Mouse (Mus musculus) T-cell, adult 2 months (primary cell): ENCODE results near the gene Cyth1.

Experiments used
- DNase-seq: peaks from one replicate; pipeline ENCODE4 v3.0.0; 2022; ENCODE audit warnings: low spot score

Cyth1 gene

DNA sequence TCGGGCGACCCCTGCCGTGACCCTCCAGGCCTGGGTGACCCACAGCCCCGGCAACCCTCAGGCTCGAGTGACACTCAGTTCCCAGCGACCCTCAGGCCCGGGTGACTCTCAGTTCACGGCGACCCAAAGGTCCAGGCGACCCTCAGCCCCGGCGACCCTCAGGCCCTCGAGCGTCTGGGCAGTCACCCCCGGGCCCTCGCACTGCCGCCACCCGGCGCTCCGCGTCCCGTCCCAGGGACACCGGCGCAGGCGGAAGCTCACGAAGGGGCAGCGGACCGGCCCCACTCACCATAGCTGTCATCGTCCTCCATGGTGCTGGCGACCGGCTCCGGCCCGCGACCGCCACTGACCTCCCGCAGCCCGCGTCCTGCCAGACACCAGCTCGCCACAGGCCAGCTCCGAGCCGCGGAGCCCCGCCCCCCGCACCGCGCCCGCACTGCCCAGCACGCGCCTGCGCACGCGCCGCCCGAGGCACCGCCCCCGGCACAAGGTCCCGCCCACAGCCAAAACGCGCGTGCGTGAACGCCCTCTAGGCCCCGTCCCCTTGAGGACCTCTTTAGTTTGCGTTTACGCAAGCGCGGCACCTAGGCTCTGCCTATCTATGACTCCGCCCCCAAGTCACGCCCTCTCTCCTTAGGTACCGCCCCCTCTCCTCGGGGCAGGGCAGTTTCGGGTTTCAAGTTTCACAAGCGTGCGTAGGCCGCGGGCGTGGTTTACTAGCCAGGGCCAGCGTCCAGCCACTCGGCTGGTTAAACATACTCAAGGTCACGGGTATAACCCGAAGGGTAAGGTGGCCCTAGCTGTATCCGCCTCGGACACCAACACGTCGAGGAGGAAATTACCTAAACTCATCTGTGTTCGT, at the start of gene Cyth1:
Gene Cyth1 (minus strand): TSS at position 443 of the 862 bp plus-strand sequence.
- peak; percentile 99 for DNase-seq

DNA sequence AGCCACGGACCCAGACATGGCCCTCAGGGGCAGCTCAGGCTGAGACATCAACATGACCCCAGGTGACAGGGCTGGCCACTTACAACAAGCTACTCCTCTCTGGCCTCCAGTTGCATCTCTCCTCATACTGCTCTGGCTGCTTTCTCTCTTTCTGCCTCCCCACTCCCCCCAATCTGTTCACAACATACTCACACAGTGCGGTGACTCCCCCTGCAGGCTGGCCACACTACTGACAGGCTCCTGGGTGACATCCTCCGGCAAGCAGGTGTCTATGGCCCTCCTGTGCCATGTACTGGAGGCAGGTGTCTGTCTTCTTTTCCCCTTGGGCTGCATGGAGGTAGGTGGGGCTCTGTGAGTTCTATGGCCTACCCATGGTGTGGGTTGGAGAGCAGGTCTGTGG, 49.6 kb upstream of the Cyth1 start:
- DNase-seq = no peak

DNA sequence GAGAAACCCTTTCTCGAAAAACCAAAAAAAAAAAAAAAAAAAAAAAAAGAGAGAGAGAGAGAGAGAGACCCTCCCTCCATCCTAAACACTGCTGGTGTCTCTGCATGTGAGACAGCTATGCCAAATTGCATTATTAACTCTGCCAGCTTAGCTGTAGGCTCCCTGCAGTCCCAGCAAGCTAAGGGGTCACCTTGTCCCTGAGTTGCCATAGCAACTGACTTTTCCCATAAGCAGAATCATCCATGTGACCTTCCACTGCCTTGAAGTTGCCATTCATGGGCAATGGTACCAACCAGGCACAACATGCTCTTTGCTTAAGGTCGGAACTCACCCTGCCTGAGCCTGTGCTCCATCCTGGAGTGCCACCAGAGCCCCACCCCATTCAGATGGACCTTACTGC, 46.6 kb upstream of the Cyth1 start:
- DNase-seq = no peak

- no peak for DNase-seq
These were observed 44.3 kb upstream of the Cyth1 start for GRCm38 (mm10) chr11:118292671-118293070.

- peak; percentile 100 for DNase-seq
These were observed 41.9 kb upstream of the Cyth1 start, which contains the start of gene Usp36 for GRCm38 (mm10) chr11:118289999-118290889. Usp36 (minus strand) TSS chr11:118290244.

GRCm38 (mm10) chr11:118289562-118289961, 41.2 kb upstream of the Cyth1 start:
- no peak for DNase-seq

GRCm38 (mm10) chr11:118289037-118289511, 40.7 kb upstream of the Cyth1 start:
- DNase-seq = peak; percentile 16

- DNase-seq = no peak
These were observed 39.2 kb upstream of the Cyth1 start for GRCm38 (mm10) chr11:118287573-118287972.

GRCm38 (mm10) chr11:118286434-118286833, 38.0 kb upstream of the Cyth1 start:
- no peak for DNase-seq

- DNase-seq = no peak
These were observed 37.4 kb upstream of the Cyth1 start for GRCm38 (mm10) chr11:118285791-118286190.

GRCm38 (mm10) chr11:118280218-118280617, 31.8 kb upstream of the Cyth1 start:
- DNase-seq = no peak

DNA sequence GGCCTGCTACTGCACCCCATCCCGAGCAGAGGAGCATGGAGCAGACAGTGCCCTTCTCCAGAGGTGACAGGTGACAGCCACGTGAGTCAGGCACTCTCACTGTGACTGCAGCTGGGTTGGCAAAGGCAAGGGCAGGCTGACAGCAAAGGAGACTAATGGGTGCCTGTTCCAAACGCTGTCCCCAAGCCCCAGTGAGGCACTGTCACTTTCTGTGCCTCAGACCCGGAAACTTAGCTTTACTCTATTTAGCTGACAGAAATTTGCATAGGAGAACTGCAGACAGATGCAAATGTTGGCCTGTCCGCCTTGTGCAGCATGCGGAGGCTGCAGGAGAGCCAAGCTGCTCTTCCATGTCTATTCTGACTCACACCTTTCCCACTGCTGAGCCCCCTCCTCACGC, 27.9 kb upstream of the Cyth1 start:
- DNase-seq = no peak

DNA sequence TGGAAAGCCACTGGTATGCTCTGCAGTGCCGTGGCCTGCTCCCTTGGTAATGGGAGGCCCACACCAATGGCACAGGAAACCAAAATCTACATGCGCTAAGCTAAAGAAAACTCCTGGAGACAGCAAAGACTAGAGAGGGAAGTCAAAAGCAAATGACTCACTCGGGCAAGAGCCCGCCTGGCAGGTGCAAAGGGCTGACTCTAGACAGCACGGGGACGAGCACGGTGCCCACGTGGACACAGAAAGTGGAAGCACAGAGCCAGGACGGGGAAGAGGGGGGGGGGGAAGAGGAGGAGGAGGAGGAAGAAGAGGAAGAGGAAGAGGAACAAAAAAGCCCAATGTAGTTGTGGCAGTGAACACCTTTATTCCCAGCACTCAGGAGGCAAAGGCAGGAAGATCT, 26.7 kb upstream of the Cyth1 start:
- DNase-seq = no peak

DNA sequence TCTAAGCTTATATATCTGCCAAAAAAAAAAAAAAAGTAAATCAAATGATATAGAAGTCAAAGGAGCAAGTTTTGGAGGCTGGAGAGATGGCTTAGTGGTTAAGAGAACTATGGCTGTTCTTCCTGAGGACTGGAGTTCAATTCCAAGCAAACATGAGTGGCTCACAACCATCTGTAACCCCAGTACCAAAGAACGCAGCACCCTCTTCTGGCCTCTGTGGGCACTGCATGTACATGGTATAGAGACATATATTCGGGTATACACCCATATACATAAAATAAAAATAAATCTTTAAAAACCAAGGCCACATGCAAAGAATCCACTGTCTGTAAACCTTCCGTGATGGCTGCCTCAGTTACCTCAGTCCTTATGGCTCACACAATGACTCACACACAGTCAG, 21.4 kb upstream of the Cyth1 start:
- peak; percentile 56 for DNase-seq

DNA sequence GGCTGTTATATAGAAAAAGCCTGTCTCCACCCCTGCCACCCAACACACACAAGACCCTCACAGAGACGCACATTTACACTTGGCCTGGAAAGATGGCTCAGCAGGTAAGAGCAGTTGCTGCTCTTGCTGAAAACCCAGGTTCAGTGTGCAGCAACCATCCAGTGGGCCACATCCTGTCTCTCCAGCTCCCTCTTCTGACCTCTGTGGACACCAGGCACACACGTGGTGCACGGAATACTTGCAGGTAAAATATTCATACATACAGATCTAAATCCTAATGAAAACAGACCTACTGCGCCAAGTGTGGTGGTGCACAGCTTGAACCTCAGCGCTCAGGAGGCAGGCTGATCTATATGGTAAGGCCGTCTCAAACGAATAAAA, 18.3 kb upstream of the Cyth1 start:
- peak; percentile 43 for DNase-seq

GRCm38 (mm10) chr11:118266044-118266665, 17.8 kb upstream of the Cyth1 start:
- no peak for DNase-seq

- DNase-seq = no peak
These were observed 17.2 kb upstream of the Cyth1 start for GRCm38 (mm10) chr11:118265621-118266020.

GRCm38 (mm10) chr11:118263146-118263545, 14.8 kb upstream of the Cyth1 start:
- no peak for DNase-seq

DNA sequence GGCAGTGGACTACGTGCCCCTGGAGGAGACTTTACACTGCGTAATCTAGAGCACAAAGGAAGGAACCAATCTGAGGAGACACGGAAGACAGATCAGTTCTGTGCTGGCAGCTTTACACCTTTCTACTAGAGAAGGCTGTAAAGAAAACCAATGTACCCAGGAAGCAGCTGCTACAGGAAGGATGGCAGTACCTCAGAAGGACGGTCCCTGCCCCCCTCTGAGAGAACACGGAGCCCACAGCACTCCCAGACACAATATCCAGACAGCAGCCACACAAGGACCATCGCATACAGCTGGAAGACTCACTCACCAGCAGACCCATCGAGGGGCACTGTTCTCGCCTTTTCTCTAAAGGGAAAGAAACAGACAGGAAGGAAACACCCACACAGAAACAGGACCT, 11.7 kb upstream of the Cyth1 start:
- peak; percentile 34 for DNase-seq

GRCm38 (mm10) chr11:118259580-118259979, 11.2 kb upstream of the Cyth1 start:
- DNase-seq = no peak

DNA sequence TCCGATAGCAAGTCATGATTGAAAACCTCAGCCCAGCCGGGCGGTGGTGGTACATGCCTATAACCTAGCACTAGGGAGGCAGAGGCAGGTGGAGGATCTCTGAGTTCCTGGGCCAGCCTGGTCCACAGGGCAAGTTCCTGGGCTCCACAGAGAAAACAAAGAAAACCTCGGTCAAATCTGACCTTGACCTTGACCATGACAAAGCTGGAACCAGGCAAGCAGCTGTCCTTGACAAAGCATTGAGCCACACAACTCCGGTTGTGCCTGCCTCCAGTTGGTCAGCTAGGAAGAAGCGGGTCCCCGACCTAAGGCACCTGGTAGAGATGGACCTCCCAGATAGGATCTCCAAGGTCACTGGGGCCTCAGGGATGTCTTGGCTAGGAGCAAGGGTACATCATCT, 8.0 kb upstream of the Cyth1 start:
- no peak for DNase-seq
